Mouse (Mus musculus) liver, embryonic 14.5 days (tissue): Measurements from ENCODE around the gene Vps51. TPM values are rescaled to one million over a fixed set of nuclear protein-coding genes. Genes with fewer than 3 reads are reported as not detected.

ENCODE experiments used
- ATAC-seq: fragments of 200-750 bp; cut with Nextera tagmentation; 2 replicates; pipeline ENCODE4 v1.8.0; 2017; ENCODE audit warnings: moderate number of reproducible peaks, mild to moderate bottlenecking, moderate library complexity; ENCODE audit not compliant: insufficient read depth
- DNase-seq, 3 experiments: peaks; one replicate each; pipeline ENCODE4 v3.0.0-alpha.2; 2012 to 2013; ENCODE audit warnings: low read depth in 3 of 3, low spot score in 3 of 3
- H3K27ac ChIP-seq: fragments of 300-500 bp; sonication (generic); 2 replicates; pipeline ENCODE4 v1.5.1; 2014; ENCODE audit warnings: moderate library complexity, mild to moderate bottlenecking, control low read depth, inconsistent platforms
- H3K27me3 ChIP-seq: fragments of 300-500 bp; sonication (generic); 2 replicates; pipeline ENCODE4 v1.6.1; 2014; ENCODE audit warnings: mild to moderate bottlenecking, low read length, moderate library complexity; ENCODE audit not compliant: control insufficient read depth, insufficient read depth
- H3K36me3 ChIP-seq: fragments of 300-500 bp; sonication (generic); replicated peaks from 2 replicates; pipeline ENCODE4 v1.6.1; 2014; ENCODE audit warnings: low read depth; ENCODE audit not compliant: control insufficient read depth, insufficient read depth
- H3K4me1 ChIP-seq, 2 experiments: fragments of 200-500 bp in 1 of 2; fragments of 300-500 bp in 1 of 2; sonication (generic) in 1 of 2; replicated peaks; 2 replicates each; pipeline ENCODE4 v1.6.1; 2012 to 2014; ENCODE audit warnings: antibody characterized with exemption in 1 of 2, inconsistent platforms in 1 of 2, low read length in 1 of 2; ENCODE audit not compliant: control insufficient read depth in 2 of 2, insufficient read depth in 2 of 2
- H3K4me2 ChIP-seq: fragments of 300-500 bp; sonication (generic); 2 replicates; pipeline ENCODE4 v1.6.1; 2014; ENCODE audit warnings: low read depth, mild to moderate bottlenecking, control low read depth, moderate library complexity
- H3K4me3 ChIP-seq, 2 experiments: fragments of 200-500 bp in 1 of 2; fragments of 300-500 bp in 1 of 2; sonication (generic) in 1 of 2; 2 replicates each; pipeline ENCODE4 v1.5.1; 2012 to 2014; ENCODE audit warnings: low read depth in 2 of 2, low read length in 2 of 2, mild to moderate bottlenecking in 2 of 2, control low read depth in 1 of 2, inconsistent platforms in 1 of 2, moderate library complexity in 1 of 2; ENCODE audit not compliant: insufficient read depth in 1 of 2
- H3K9ac ChIP-seq: fragments of 300-500 bp; sonication (generic); replicated peaks from 2 replicates; pipeline ENCODE4 v1.6.1; 2014; ENCODE audit warnings: mild to moderate bottlenecking, control low read depth, moderate library complexity
- H3K9me3 ChIP-seq: fragments of 300-500 bp; sonication (generic); 2 replicates; pipeline ENCODE4 v1.6.1; 2016; ENCODE audit warnings: low read length, mixed read lengths; ENCODE audit not compliant: control insufficient read depth
- CTCF ChIP-seq: IDR thresholded peaks from 2 replicates; pipeline ENCODE4 v1.5.1; 2016; ENCODE audit warnings: antibody characterized with exemption, low read depth, control low read depth
- EP300 ChIP-seq: IDR thresholded peaks from 2 replicates; pipeline ENCODE4 v1.6.1; 2016; ENCODE audit warnings: antibody characterized with exemption, low read depth
- WGBS: fragments of 180-500 bp; shearing (Covaris S2); extraction: QIAGEN DNeasy Blood & Tissue Kit; methylation state at CpG from one replicate; pipeline ENCODE4 v1.1.7; 2014; ENCODE audit not compliant: insufficient replicate concordance; 5-methylcytosine and 5-hydroxymethylcytosine counted together
- polyA plus RNA-seq, 2 experiments: library from polyadenylated mRNA; depleted of rRNA in 1 of 2; stranded (reverse) in 1 of 2; unstranded in 1 of 2; fragments of >200 nt; fragmentation: Nextera tagmentation in 1 of 2; extraction: Ambion mirVana in 1 of 2; gene quantifications; 2 replicates each; pipeline versions ENCODE4 v1.2.1 to v1.2.3; 2012 to 2014

Vps51 gene
- polyA plus RNA-seq, 2 experiments = 19.9 to 21.9 TPM

DNA sequence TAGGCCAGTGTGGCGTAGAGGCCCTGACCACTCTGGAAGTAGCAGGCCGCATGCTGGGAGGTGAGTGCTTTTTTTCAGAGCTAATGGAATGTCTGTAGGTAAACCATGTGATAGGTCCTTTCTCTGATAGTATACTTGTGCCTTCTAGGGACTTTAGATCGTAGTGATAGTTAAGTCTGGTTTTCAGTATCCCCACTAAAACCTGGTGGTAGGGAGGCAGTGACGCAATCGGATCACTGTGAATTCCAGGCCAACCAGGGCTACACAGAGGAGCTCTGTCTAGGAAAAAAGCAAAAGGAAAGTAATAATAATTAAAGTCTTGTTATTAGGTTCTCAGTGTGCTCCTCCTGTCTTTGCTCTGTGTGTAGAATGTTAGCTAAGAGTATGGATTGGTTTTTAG, 18.5 kb downstream of the Vps51 start:
- Histone ChIP-seq H3K4me1 (peaks cover 22 to 24% of the 10 kb centered on the region in 2 experiments), H3K36me3 (peaks cover 45% of the 10 kb centered on the region), H3K4me2 (peak overlapping the region; percentile 91), H3K27ac (peak overlapping the region; percentile 76), H3K27me3 (no peaks in the 10 kb centered on the region), H3K9me3 (no peaks in the 10 kb centered on the region), H3K4me3 (peak overlapping the region; percentile 82 to 97), H3K9ac (peak overlapping the region; percentile 96)
- DNase-seq = no peak
- 20% methylated on average over 5 of the region's 5 CpGs for WGBS
- no peak for ATAC-seq
- TF ChIP-seq CTCF (no peak), EP300 (no peak)

DNA sequence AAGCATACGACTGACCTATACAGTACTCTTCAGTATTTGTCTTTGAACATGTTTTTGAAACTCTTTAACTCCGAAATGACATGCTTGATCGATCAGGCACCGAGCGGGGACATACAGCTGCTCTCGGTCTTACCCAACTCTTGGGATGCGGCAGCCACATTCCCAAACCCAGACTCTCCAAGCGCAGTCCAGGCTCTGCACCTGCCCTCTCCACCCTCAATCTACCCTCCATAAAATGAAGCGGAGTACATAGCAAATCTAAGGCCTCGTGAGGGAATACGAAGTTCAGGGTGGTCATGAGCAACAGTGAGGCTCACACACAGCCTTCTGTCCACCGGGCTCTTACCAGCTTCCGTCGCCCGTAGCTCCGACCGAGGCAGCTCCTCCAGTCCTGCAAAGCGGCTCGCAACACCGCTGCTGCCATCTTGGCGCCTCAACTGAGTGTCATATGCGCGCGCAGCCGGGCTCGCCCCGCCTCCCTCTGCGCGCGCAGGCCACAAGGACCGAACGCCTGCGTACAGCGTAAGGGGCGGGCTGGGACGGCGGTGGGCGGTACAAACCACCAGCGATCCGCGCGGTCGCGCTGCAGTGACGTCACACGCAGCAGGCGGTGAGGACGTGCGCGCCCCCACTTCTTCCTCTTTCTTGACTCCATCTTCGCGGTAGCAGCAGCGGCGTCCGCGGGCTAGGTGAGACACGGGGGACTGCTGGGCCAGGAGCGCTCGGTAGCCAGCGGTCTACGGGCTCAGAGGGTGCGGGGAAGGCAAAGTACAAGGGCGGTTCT, 19.5 kb downstream of the Vps51 start, which contains the start of the genes Mrpl49 and Fau:
TSS of gene Mrpl49 (minus strand) at position 473 of the 784 bp plus-strand sequence.
TSS of gene Fau (plus strand) at position 532 of the 784 bp plus-strand sequence.
- peak; percentile 78 for ATAC-seq
- peak within 1 kb of the TSS; percentile 76 for H3K27ac ChIP-seq
- peak within 1 kb of the TSS; percentile 96 for H3K9ac ChIP-seq
- TF ChIP-seq EP300 = no peak
- TF ChIP-seq CTCF = no peak
- H3K4me2 ChIP-seq = peak within 1 kb of the TSS; percentile 91
- H3K36me3 ChIP-seq = peaks cover 54% of the 10 kb centered on the region
- peaks cover 20 to 21% of the 10 kb centered on the region in 2 experiments for H3K4me1 ChIP-seq
- peak; percentile 91 to 95 (median 93) for DNase-seq
- no peaks in the 10 kb centered on the region for H3K9me3 ChIP-seq
- WGBS = under 1% methylated on average over 63 of the region's 63 CpGs
- peak within 1 kb of the TSS; percentile 82 to 97 for H3K4me3 ChIP-seq
- no peaks in the 10 kb centered on the region for H3K27me3 ChIP-seq

DNA sequence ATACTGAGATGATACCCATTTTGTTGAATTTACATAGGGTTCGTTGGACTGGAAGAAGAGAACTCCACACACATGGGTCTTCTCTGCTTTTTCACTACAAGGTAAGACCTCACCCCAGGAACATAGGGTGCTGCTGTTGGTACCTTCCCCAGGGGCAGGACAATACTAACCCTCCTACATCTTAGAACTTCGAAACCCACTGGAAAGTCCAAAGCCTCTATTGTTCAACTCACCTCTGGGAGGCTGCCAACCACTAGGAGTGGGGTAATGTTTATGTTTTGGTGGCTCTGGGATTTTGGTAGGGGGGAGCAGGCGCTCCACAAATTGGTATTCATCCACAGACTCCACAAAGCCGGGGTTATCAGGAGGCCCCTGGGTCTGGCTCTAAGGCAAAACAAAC, 20.3 kb downstream of the Vps51 start:
- peak overlapping the region; percentile 81 for H3K4me2 ChIP-seq
- no peaks in the 10 kb centered on the region for H3K9me3 ChIP-seq
- H3K36me3 ChIP-seq = peaks cover 62% of the 10 kb centered on the region
- H3K4me1 ChIP-seq = peaks cover 16 to 17% of the 10 kb centered on the region in 2 experiments
- H3K27me3 ChIP-seq = no peaks in the 10 kb centered on the region
- 40% methylated on average over 4 of the region's 4 CpGs for WGBS
- H3K27ac ChIP-seq = no peak overlapping the region
- no peak for DNase-seq
- H3K9ac ChIP-seq = peak overlapping the region; percentile 78
- no peak for TF ChIP-seq CTCF
- ATAC-seq = no peak
- H3K4me3 ChIP-seq = peak overlapping the region; percentile 71 to 97

DNA sequence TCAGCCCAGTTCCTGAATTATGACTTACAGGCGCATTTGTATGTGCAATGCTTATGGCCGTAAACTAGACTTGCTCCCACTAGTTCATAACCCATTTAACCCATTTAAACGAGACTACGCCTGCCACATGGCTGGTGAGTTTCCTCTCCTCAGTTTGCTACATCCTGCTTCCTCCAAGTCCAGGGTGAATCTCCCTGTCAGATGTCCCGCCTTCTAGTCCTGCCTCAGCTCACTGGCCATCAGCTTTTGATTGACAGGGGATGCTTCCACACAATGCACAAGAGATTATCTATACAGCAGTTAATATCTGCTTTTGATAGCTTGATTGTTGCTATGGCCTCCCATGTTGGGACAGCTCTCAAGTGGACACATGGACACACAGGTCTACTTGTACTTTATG, 22.7 kb downstream of the Vps51 start:
- Histone ChIP-seq H3K9ac (no peak overlapping the region), H3K4me2 (no peak overlapping the region), H3K27me3 (no peaks in the 10 kb centered on the region), H3K27ac (no peak overlapping the region), H3K4me1 (peaks cover 13% of the 10 kb centered on the region in 2 experiments), H3K9me3 (no peaks in the 10 kb centered on the region), H3K36me3 (peaks cover 75% of the 10 kb centered on the region), H3K4me3 (no peak overlapping the region)
- 81% methylated on average over 5 of the region's 5 CpGs for WGBS
- TF ChIP-seq CTCF = no peak
- no peak for DNase-seq
- no peak for ATAC-seq

- no peaks in the 10 kb centered on the region for H3K27me3 ChIP-seq
- TF ChIP-seq EP300 (no peak), CTCF (no peak)
- no peak overlapping the region for H3K27ac ChIP-seq
- WGBS = 85% methylated on average over 7 of the region's 7 CpGs
- H3K36me3 ChIP-seq = peaks cover 77% of the 10 kb centered on the region
- no peaks in the 10 kb centered on the region for H3K9me3 ChIP-seq
- no peak for ATAC-seq
- H3K4me2 ChIP-seq = no peak overlapping the region
- DNase-seq = no peak
- no peak overlapping the region for H3K9ac ChIP-seq
- no peak overlapping the region for H3K4me3 ChIP-seq
- peaks cover 19 to 20% of the 10 kb centered on the region in 2 experiments for H3K4me1 ChIP-seq
Measured at GRCm38 (mm10) chr19:6052516-6052915, 24.5 kb downstream of the Vps51 start.
